Mouse (Mus musculus) thymus, adult 2 months (tissue): ENCODE results near the gene Fbxl15. TPM values are rescaled to one million over a fixed set of nuclear protein-coding genes. Genes with fewer than 3 reads are reported as not detected.

Experiments used
- DNase-seq: peaks from one replicate; pipeline ENCODE4 v3.0.0; 2021
- H3K27ac ChIP-seq: fragments of 200-500 bp; 2 replicates; pipeline ENCODE4 v1.5.1; 2012; ENCODE audit warnings: low read length, control low read depth; ENCODE audit not compliant: control insufficient read depth, insufficient read depth
- H3K27me3 ChIP-seq: fragments of 200-500 bp; 2 replicates; pipeline ENCODE4 v1.6.1; 2012; ENCODE audit warnings: mild to moderate bottlenecking, low read length, moderate library complexity, mixed read lengths; ENCODE audit not compliant: control insufficient read depth, insufficient read depth
- H3K36me3 ChIP-seq: fragments of 200-500 bp; 2 replicates; pipeline ENCODE4 v1.6.1; 2012; ENCODE audit warnings: mild to moderate bottlenecking, low read length, moderate library complexity; ENCODE audit not compliant: control insufficient read depth, insufficient read depth
- H3K4me1 ChIP-seq: fragments of 200-500 bp; replicated peaks from 2 replicates; pipeline ENCODE4 v1.6.1; 2012; ENCODE audit warnings: low read length; ENCODE audit not compliant: control insufficient read depth, insufficient read depth
- H3K4me3 ChIP-seq: fragments of 200-500 bp; 2 replicates; pipeline ENCODE4 v1.5.1; 2012; ENCODE audit warnings: mild to moderate bottlenecking, low read length, control low read depth, moderate library complexity; ENCODE audit not compliant: control insufficient read depth, insufficient read depth
- CTCF ChIP-seq: fragments of 200-500 bp; IDR thresholded peaks from 2 replicates; pipeline ENCODE4 v1.5.1; 2012; ENCODE audit warnings: mild to moderate bottlenecking, control low read depth, low read length, moderate library complexity, borderline replicate concordance; ENCODE audit not compliant: control insufficient read depth, poor library complexity, insufficient read depth; ENCODE audit errors: extremely low read depth
- POLR2A ChIP-seq: fragments of 200-500 bp; IDR thresholded peaks from 2 replicates; pipeline ENCODE4 v1.6.1; 2012; ENCODE audit warnings: mild to moderate bottlenecking, low read length, control low read depth, moderate library complexity; ENCODE audit not compliant: control insufficient read depth, poor library complexity, insufficient read depth; ENCODE audit errors: extremely low read depth
- WGBS: fragments of 180-500 bp; shearing (Covaris S2); methylation state at CpG from one replicate; pipeline ENCODE4 v1.1.7; 2018; 5-methylcytosine and 5-hydroxymethylcytosine counted together
- polyA plus RNA-seq: library from polyadenylated mRNA; depleted of rRNA; stranded (reverse); fragments of >200 nt; gene quantifications from 2 replicates; pipeline ENCODE4 v1.2.3, GENCODE M21; 2012

Fbxl15 gene
- polyA plus RNA-seq, 1 experiment = 15.2 TPM

- no peak for TF ChIP-seq POLR2A
- TF ChIP-seq CTCF = no peak
- Histone ChIP-seq H3K27me3 (peaks cover 2% of the 10 kb centered on the region; the same call in 1 of the 2 replicates), H3K36me3 (no peaks in the 10 kb centered on the region)
Measured at GRCm38 (mm10) chr19:46347146-46347545, 19.2 kb downstream of the Fbxl15 start.

GRCm38 (mm10) chr19:46347936-46348668 lies 20.1 kb downstream of the Fbxl15 start:
- no peak for TF ChIP-seq POLR2A
- TF ChIP-seq CTCF = no peak
- WGBS = 45% methylated on average over 14 of the region's 14 CpGs
- Histone ChIP-seq H3K4me3 (peak overlapping the region; percentile 57), H3K27me3 (peaks cover 2% of the 10 kb centered on the region; the same call in 1 of the 2 replicates), H3K4me1 (peaks cover 9% of the 10 kb centered on the region), H3K27ac (no peak overlapping the region), H3K36me3 (no peaks in the 10 kb centered on the region)
- DNase-seq = no peak

More at GRCm38 (mm10) chr19:46347146-46347545, 19.2 kb downstream of the Fbxl15 start:
- Histone ChIP-seq H3K27ac (no peak overlapping the region), H3K4me3 (no peak overlapping the region), H3K4me1 (peaks cover 9% of the 10 kb centered on the region)
- WGBS = 95% methylated on average over 1 of the region's 1 CpGs
- no peak for DNase-seq

- H3K27ac ChIP-seq = no peak overlapping the region
- WGBS = 1% methylated on average over 77 of the region's 78 CpGs
- DNase-seq = no peak
Measured at GRCm38 (mm10) chr19:46348761-46349458, 20.9 kb downstream of the Fbxl15 start.

GRCm38 (mm10) chr19:46349550-46349949 lies 21.6 kb downstream of the Fbxl15 start:
- Histone ChIP-seq H3K4me3 (no peak overlapping the region), H3K4me1 (peaks cover 9% of the 10 kb centered on the region), H3K36me3 (no peaks in the 10 kb centered on the region), H3K27ac (no peak overlapping the region), H3K27me3 (peaks cover 2% of the 10 kb centered on the region; the same call in 1 of the 2 replicates)
- TF ChIP-seq POLR2A = no peak
- no peak for TF ChIP-seq CTCF
- no peak for DNase-seq
- WGBS = 53% methylated on average over 6 of the region's 6 CpGs

More at GRCm38 (mm10) chr19:46348761-46349458, 20.9 kb downstream of the Fbxl15 start:
- no peaks in the 10 kb centered on the region for H3K36me3 ChIP-seq
- H3K4me1 ChIP-seq = peaks cover 9% of the 10 kb centered on the region
- no peak for TF ChIP-seq CTCF
- TF ChIP-seq POLR2A = no peak
- H3K27me3 ChIP-seq = peaks cover 2% of the 10 kb centered on the region; the same call in 1 of the 2 replicates
- peak overlapping the region; percentile 57 for H3K4me3 ChIP-seq

GRCm38 (mm10) chr19:46350168-46350932 lies 22.4 kb downstream of the Fbxl15 start, which contains the start of gene 2310034G01Rik:
2310034G01Rik (minus strand) TSS chr19:46350302.
- Histone ChIP-seq H3K27ac (no peak within 1 kb of the TSS), H3K4me1 (peaks cover 9% of the 10 kb centered on the region), H3K36me3 (no peaks in the 10 kb centered on the region), H3K4me3 (peak within 1 kb of the TSS; percentile 57), H3K27me3 (peaks cover 2% of the 10 kb centered on the region; the same call in 1 of the 2 replicates)
- no peak for DNase-seq
- TF ChIP-seq POLR2A (no peak), CTCF (no peak)
- 82% methylated on average over 10 of the region's 10 CpGs for WGBS

GRCm38 (mm10) chr19:46356701-46357138 lies 28.7 kb downstream of the Fbxl15 start:
- H3K27me3 ChIP-seq = no peaks in the 10 kb centered on the region
- DNase-seq = peak; percentile 86
- 0 out of 2 replicates have a peak, but pooled peaks have one; percentile 23 for TF ChIP-seq POLR2A
- no peak for TF ChIP-seq CTCF
- H3K36me3 ChIP-seq = no peaks in the 10 kb centered on the region
- H3K4me1 ChIP-seq = peaks cover 19% of the 10 kb centered on the region
- peak overlapping the region; percentile 44 for H3K4me3 ChIP-seq
- 1% methylated on average over 29 of the region's 29 CpGs for whole genome bisulfite sequencing
- no peak overlapping the region for H3K27ac ChIP-seq
